Comparison of ENCODE assay signal across 19 mouse cellular contexts in the genomic region with DNA sequence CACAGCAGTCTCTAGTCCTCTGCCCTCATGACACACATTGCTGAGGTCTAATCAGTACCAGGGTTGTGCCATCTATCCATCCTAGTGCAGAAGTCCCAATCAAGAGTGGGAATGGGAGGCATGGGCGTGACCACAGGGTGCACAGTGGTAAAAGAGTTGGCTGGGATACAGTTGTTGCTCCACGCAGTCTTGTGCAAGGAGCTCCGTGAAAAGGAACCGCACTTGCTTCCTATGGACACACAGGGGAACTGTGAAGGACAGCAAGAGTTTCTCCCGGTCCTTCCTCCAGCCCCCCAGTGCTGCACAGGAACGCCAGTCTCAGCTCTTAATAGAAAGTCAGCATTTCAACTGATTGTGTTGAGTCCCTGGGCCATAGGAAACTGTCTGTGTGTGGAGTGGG.
"Had no signal": no experiment of that assay in that cellular context is flagged by ENCODE, and none has a peak within 500 bp of the region (broad histone marks: within the 10 kb centered on the region; RNA-seq: fewer than 3 reads in every experiment).

No protein-coding gene starts in this region.

- H3K4me3 ChIP-seq: midbrain, embryonic 10.5 days; midbrain, embryonic 12.5 days; myocyte; neural tube, embryonic 13.5 days; neural tube, embryonic 15.5 days had no signal

- ATAC-seq: midbrain, embryonic 16.5 days had no signal

- H3K27me3 ChIP-seq: midbrain, embryonic 12.5 days; neural tube, embryonic 13.5 days; neural tube, embryonic 15.5 days had no signal

- DNase-seq: lung, adult 18-20 months; lung, embryonic 14.5 days; lung, postnatal 10 days; lung, postnatal 4 days; midbrain, embryonic 14.5 days; retina, postnatal 1 day; right cerebral cortex, adult 18-20 months; right cerebral cortex, postnatal 25 days; right cerebral cortex, postnatal 4 days; spleen, adult 18-20 months; thymus, adult 18-20 months; thymus, postnatal 14 days; thymus, postnatal 36 days had no signal
